Mouse (Mus musculus): ENCODE data around the gene Mreg.
A peak's percentile ranks its signal among the peaks of the same experiment; 100 is the strongest.

Mreg gene

DNA sequence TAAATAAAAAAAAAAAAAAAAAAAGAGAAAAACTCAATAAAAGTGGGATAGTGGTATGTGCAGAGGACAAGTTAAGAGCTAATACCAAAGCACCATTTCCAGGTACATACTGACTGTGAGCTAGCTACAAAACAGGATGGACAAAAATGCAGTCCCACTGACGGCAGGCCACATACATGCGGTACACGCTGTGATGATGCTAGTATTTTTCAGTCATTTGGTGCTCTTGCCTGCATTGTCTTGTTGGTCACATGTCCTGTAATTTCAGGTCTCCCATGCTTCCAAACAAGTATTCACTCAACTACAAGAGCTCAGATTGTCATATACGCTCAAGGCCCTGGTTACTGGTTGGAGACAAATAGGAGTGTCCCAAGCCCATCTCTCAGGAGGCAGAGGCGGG lies 15.4 kb upstream of the Mreg start:
- DNase-seq (ENCODE audit: inconsistent age in 2 of 2, low spot score in 1 of 2): no peak

- DNase-seq (ENCODE audit: inconsistent age in 2 of 2, low spot score in 1 of 2): no peak
Measured at GRCm38 (mm10) chr1:72226887-72227481, 14.9 kb upstream of the Mreg start.

DNA sequence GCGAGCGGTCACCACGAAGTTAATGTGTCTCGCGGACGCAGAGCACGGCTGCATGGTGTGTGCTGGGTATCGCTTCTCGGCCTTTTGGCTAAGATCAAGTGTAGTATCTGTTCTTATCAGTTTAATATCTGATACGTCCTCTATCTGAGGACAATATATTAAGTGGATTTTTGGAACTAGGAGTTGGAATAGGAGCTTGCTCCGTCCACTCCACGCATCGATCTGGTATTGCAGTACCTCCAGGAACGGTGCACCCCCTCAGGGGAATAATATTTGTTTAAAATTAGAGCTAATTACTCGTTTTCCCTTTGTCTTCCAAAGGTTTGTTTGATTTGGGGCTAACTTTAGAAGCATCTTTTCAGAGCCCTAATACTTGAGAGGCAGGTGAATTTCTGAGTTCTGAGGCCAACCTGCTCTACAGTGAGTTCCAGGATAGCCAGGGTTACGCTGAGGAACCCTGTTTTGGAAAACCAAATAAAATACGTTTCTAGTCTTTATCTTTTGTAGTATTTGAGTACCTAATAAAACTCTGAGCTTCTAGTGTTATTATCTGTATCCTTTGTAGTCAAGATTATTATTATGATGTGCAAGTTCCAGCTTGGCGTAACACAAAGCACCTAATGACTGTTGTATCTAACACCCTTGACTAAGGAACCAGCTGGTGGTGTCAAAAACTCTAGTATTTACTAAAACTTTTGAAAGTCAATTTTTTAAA lies 14.2 kb upstream of the Mreg start:
- peak; percentile 22 to 74 for DNase-seq (ENCODE audit: inconsistent age in 2 of 2, low spot score in 1 of 2)

GRCm38 (mm10) chr1:72225720-72226171 lies 13.6 kb upstream of the Mreg start:
- peak; percentile 84 to 94 for DNase-seq (ENCODE audit: inconsistent age in 2 of 2, low spot score in 1 of 2)

- DNase-seq (ENCODE audit: inconsistent age in 2 of 2, low spot score in 1 of 2): peak; percentile 23 to 47
Measured at GRCm38 (mm10) chr1:72225054-72225718, 13.1 kb upstream of the Mreg start.

DNA sequence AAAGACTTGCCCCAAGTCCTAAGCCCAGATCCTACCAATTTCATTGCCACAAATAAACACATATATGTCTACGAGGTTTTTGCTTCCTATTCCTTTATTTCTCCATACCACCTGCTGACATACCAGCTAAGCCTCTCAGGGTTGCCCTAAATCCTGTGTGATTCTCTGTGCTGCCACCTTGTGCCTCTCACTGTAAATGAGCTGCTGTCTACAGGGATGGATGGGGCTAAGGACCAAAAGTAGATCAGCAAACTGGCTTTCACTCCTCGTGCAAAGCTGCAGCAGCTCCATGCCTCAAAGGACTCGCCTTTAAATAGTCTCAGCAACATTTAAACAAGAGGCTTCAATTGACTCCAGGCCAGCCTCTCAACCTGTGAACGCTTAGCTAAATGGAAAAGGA lies 7.9 kb upstream of the Mreg start:
- no peak for DNase-seq (ENCODE audit: inconsistent age in 2 of 2, low spot score in 1 of 2)

- no peak for DNase-seq (ENCODE audit: inconsistent age in 2 of 2, low spot score in 1 of 2)
Measured at GRCm38 (mm10) chr1:72219116-72219515, 7.0 kb upstream of the Mreg start.

DNA sequence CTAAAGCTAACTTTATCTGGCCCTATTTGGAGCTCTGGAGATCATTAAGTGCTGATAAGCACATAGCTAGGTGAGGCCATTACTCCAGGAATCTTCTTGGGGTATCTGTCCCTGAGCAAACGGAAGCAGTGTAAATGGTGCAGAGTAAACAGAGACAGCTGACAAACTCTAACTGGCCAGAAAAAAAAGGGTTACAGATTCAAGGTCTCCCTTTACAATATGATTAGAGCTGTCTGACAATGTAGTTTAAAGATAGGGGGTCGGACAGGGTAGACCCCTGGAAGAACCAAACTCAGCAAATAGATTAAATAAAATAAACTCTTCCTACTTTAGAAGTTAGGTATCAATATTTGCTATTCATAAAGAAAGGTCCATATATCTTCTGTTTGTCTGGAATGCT lies 6.5 kb upstream of the Mreg start:
- no peak for DNase-seq (ENCODE audit: inconsistent age in 2 of 2, low spot score in 1 of 2)

DNA sequence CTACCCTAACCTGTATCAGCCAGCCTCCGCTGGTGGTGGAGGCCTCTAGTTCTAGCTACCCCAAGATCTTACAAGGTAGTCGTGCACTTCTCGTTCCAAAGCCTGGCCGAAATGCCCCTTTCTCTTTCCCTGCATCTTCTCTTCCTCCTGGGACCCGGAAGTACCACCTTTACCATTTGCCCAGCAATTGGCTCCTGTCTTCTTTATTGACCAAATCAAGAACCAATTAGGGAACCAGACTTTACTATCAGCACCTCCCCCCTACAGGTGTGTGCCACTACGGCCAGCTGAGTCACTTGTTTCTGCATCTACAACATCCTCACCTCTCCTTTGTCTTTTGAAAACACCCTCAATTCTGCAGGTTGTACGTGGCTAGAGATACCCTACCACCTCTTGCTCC lies 4.7 kb upstream of the Mreg start:
- no peak for DNase-seq (ENCODE audit: inconsistent age in 2 of 2, low spot score in 1 of 2)

GRCm38 (mm10) chr1:72215174-72215573 lies 3.1 kb upstream of the Mreg start:
- DNase-seq (ENCODE audit: inconsistent age in 2 of 2, low spot score in 1 of 2): no peak

- no peak for DNase-seq (ENCODE audit: inconsistent age in 2 of 2, low spot score in 1 of 2)
Measured at GRCm38 (mm10) chr1:72214470-72214961, 2.4 kb upstream of the Mreg start.

DNA sequence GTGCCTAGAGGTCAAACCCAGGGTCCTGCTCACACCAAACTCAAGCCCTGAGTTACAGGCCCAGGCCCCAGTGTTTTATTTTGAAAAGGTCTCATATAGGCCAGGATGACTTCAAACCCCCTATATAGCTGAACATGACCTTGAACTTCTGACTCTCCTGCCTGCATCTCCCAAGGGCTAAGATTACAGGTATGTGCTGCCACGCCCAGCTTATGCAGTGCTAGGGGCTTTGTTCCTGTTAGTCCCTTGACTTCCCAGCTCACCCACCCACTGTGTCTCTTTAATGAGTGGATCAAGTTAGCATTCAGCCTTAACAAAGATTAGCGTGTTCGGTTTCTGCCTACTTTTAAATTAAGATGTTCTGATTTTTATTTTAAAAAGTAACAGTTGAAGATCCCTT lies 1.8 kb upstream of the Mreg start:
- DNase-seq (ENCODE audit: inconsistent age in 2 of 2, low spot score in 1 of 2): no peak

- no peak for DNase-seq (ENCODE audit: inconsistent age in 2 of 2, low spot score in 1 of 2)
Measured at GRCm38 (mm10) chr1:72210803-72211679, 1.1 kb downstream of the Mreg start.

- DNase-seq (ENCODE audit: inconsistent age in 2 of 2, low spot score in 1 of 2): no peak
Measured at GRCm38 (mm10) chr1:72208095-72208494, 4.0 kb downstream of the Mreg start.

DNA sequence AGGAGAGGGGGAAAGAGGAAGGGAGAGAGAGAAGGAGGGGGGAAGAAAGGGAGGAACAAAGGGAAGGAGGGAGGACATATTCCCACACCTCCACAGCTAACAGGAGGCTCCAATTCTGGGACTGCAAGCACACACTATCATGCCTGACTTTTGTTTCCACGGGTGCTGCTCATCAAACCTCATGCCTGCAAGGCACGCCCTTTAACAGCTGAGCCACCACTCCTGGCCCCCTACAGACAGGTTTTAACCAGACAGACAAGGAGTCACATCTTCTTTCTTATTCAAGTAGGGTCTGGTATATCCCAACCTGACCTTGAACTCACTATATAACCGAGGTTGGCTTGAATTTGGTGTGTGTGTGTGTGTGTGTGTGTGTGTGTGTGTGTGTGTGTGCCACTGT lies 7.0 kb downstream of the Mreg start:
- DNase-seq (ENCODE audit: inconsistent age in 2 of 2, low spot score in 1 of 2): no peak

- DNase-seq (ENCODE audit: inconsistent age in 2 of 2, low spot score in 1 of 2): no peak
Measured at GRCm38 (mm10) chr1:72203204-72203603, 8.9 kb downstream of the Mreg start.

GRCm38 (mm10) chr1:72202705-72203104 lies 9.4 kb downstream of the Mreg start:
- DNase-seq (ENCODE audit: inconsistent age in 2 of 2, low spot score in 1 of 2): no peak

DNA sequence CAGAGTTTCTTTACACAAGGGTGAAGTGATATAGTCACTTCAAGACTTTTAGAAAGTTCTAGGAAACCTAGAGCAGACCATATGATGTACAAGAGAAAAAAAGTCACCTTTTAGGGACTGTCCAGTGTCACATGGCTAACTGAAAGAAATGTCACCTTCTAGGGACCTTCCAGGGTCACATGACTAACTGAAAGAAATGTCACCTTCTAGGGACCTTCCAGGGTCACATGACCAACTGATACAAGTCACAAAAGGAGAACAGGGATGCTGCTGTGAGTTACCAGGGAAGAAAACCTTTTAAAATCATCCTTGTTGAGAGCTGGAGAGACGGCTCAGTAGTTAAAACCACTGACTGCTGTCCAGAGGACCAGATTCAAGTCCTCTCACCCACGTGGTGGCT lies 10.0 kb downstream of the Mreg start:
- no peak for DNase-seq (ENCODE audit: inconsistent age in 2 of 2, low spot score in 1 of 2)

DNA sequence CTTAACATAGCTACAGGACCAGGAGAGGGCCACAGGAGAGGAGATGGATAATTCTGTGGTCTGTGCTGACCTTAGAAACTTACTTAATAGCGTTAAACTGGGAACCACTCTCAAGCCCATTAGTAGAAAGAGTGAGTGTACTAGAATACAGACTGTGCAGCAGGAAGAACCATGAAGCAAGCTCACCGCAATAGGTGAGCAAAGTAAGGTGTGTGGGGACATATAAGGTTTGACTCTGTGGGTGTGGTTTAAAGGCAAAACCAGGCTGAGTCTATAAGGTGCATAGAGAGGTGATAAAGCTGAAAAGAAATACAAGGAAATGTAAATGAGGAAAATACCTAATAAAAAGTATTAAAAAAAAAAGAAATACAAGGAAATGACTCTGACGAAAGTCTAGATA lies 11.0 kb downstream of the Mreg start:
- no peak for DNase-seq (ENCODE audit: inconsistent age in 2 of 2, low spot score in 1 of 2)

DNA sequence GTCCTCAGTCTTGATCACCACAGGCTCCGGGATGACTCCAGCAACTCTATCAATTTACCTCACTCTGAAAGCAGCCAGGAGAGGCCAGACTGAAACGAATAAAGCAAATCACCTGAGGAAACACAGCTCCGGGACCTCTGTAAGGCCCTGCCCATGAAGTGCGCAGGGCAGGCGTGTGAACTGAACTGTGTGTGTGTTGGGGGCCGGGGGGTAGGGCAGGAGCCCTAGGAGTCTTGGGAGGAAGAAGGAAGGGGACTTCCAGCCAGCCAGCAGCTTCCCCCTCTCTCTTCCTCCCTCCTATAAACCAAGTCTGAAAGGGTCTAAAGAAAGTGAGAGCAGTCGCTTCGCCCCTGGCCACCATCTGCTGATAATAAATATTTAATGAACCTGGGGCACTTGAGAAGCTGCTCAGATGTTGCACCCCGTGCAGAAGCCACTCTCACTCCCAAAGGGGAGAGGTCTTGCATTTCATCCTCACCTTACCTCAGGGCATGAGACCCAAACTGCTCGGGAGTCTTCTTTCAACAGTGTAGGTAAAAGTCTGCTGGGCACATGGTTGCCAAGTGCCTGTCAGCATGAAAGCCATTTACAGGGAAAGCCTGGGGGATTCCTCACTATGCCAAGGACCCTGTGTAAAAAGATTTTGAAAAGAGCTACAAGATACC lies 13.8 kb downstream of the Mreg start:
- DNase-seq (ENCODE audit: inconsistent age in 2 of 2, low spot score in 1 of 2): no peak
